Mouse (Mus musculus): Measurements from ENCODE around the gene AU040320. TPM values are rescaled to one million over a fixed set of nuclear protein-coding genes. Genes with fewer than 3 reads are reported as not detected.
A peak's percentile ranks its signal among the peaks of the same experiment; 100 is the strongest.

The AU040320 gene
- polyA plus RNA-seq (2016; fragmentation: Nextera tagmentation; extraction: Ambion mirVana): 35.3 and 38.6 TPM in 2 replicates

GRCm38 (mm10) chr4:126753268-126754230 is at the start of gene AU040320, which contains the start of gene Ncdn:
TSS of gene AU040320 (plus strand) at chr4:126753544.
TSS of gene Ncdn (minus strand) at chr4:126753438.
- Histone ChIP-seq H3K27ac (peak within 1 kb of the TSS; percentile 98), H3K36me3 (peaks cover 36% of the 10 kb centered on the region), H3K4me2 (replicated peaks) (peak within 1 kb of the TSS; percentile 91), H3K9ac (peak within 1 kb of the TSS; percentile 78), H3K9me3 (replicated peaks) (no peaks in the 10 kb centered on the region), H3K4me1 (peaks cover 50% of the 10 kb centered on the region), H3K4me3 (peak within 1 kb of the TSS; percentile 66), H3K27me3 (no peaks in the 10 kb centered on the region)
- peak; percentile 98 for ATAC-seq (ENCODE audit: low FRiP score)
- under 1% methylated on average over 69 of the region's 71 CpGs for WGBS

GRCm38 (mm10) chr4:126706630-126707438 is 46.5 kb upstream of the AU040320 start:
- peak overlapping the region; percentile 75 for H3K27ac ChIP-seq
- H3K9ac ChIP-seq: no peak overlapping the region
- H3K36me3 ChIP-seq: peaks cover 64% of the 10 kb centered on the region
- H3K4me3 ChIP-seq: no peak overlapping the region
- H3K27me3 ChIP-seq: no peaks in the 10 kb centered on the region; the same call in 1 of the 2 replicates
- H3K9me3 ChIP-seq (replicated peaks): no peaks in the 10 kb centered on the region
- H3K4me2 ChIP-seq (replicated peaks): no peak overlapping the region
- H3K4me1 ChIP-seq: peaks cover 25% of the 10 kb centered on the region
- ATAC-seq (ENCODE audit: low FRiP score): peak; percentile 92
- WGBS: 37% methylated on average over 12 of the region's 12 CpGs

GRCm38 (mm10) chr4:126707439-126707826 is 45.9 kb upstream of the AU040320 start:
- ATAC-seq (ENCODE audit: low FRiP score): no peak
- H3K36me3 ChIP-seq: peaks cover 59% of the 10 kb centered on the region
- no peak overlapping the region for H3K4me2 ChIP-seq (replicated peaks)
- no peaks in the 10 kb centered on the region for H3K9me3 ChIP-seq (replicated peaks)
- WGBS: 37% methylated on average over 5 of the region's 5 CpGs
- H3K4me1 ChIP-seq: peaks cover 25% of the 10 kb centered on the region
- no peak overlapping the region for H3K9ac ChIP-seq
- no peaks in the 10 kb centered on the region; the same call in 1 of the 2 replicates for H3K27me3 ChIP-seq
- H3K4me3 ChIP-seq: no peak overlapping the region
- 0 out of 2 replicates have a peak overlapping the region, but pooled peaks have one; percentile 75 for H3K27ac ChIP-seq

- H3K27me3 ChIP-seq: peaks cover 87% of the 10 kb centered on the region
- H3K27ac ChIP-seq: no peak overlapping the region
- 3% methylated on average over 18 of the region's 18 CpGs for WGBS
- H3K36me3 ChIP-seq: no peaks in the 10 kb centered on the region
- peak overlapping the region; percentile 17; the same call in 1 of the 2 replicates for H3K4me3 ChIP-seq
- no peaks in the 10 kb centered on the region for H3K9me3 ChIP-seq (replicated peaks)
- peak overlapping the region; percentile 30 for H3K4me2 ChIP-seq (replicated peaks)
- ATAC-seq (ENCODE audit: low FRiP score): no peak
- peaks cover 24% of the 10 kb centered on the region for H3K4me1 ChIP-seq
- no peak overlapping the region for H3K9ac ChIP-seq
Observed at GRCm38 (mm10) chr4:126732111-126732510, 21.2 kb upstream of the AU040320 start.

GRCm38 (mm10) chr4:126732531-126733380 is 20.6 kb upstream of the AU040320 start:
- Histone ChIP-seq H3K4me3 (peak overlapping the region; percentile 17; the same call in 1 of the 2 replicates), H3K4me2 (replicated peaks) (peak overlapping the region; percentile 30), H3K36me3 (no peaks in the 10 kb centered on the region), H3K9me3 (replicated peaks) (no peaks in the 10 kb centered on the region), H3K9ac (no peak overlapping the region), H3K4me1 (peaks cover 24% of the 10 kb centered on the region), H3K27me3 (peaks cover 93% of the 10 kb centered on the region), H3K27ac (no peak overlapping the region)
- ATAC-seq (ENCODE audit: low FRiP score): no peak
- WGBS: 4% methylated on average over 26 of the region's 26 CpGs

GRCm38 (mm10) chr4:126734001-126734603 is 19.2 kb upstream of the AU040320 start:
- Histone ChIP-seq H3K9me3 (replicated peaks) (no peaks in the 10 kb centered on the region), H3K9ac (no peak overlapping the region), H3K36me3 (no peaks in the 10 kb centered on the region), H3K4me3 (0 out of 2 replicates have a peak overlapping the region, but pooled peaks have one; percentile 29), H3K4me1 (peaks cover 24% of the 10 kb centered on the region), H3K4me2 (replicated peaks) (no peak overlapping the region), H3K27ac (no peak overlapping the region), H3K27me3 (peaks cover 100% of the 10 kb centered on the region)
- no peak for ATAC-seq (ENCODE audit: low FRiP score)
- whole genome bisulfite sequencing: 2% methylated on average over 16 of the region's 16 CpGs

- Histone ChIP-seq H3K4me1 (peaks cover 24% of the 10 kb centered on the region), H3K9ac (no peak overlapping the region), H3K27me3 (peaks cover 100% of the 10 kb centered on the region), H3K4me2 (replicated peaks) (peak overlapping the region; percentile 39), H3K9me3 (replicated peaks) (no peaks in the 10 kb centered on the region), H3K4me3 (peak overlapping the region; percentile 29), H3K27ac (no peak overlapping the region), H3K36me3 (no peaks in the 10 kb centered on the region)
- 3% methylated on average over 48 of the region's 51 CpGs for WGBS
- ATAC-seq (ENCODE audit: low FRiP score): no peak
Observed at GRCm38 (mm10) chr4:126734700-126735381, 18.5 kb upstream of the AU040320 start.

GRCm38 (mm10) chr4:126735382-126736000 is 17.9 kb upstream of the AU040320 start:
- Histone ChIP-seq H3K4me3 (peak overlapping the region; percentile 29), H3K27ac (no peak overlapping the region), H3K9ac (no peak overlapping the region; the same call in 1 of the 2 replicates), H3K4me1 (peaks cover 24% of the 10 kb centered on the region), H3K9me3 (replicated peaks) (no peaks in the 10 kb centered on the region), H3K27me3 (peaks cover 96% of the 10 kb centered on the region), H3K4me2 (replicated peaks) (peak overlapping the region; percentile 39), H3K36me3 (no peaks in the 10 kb centered on the region)
- no peak for ATAC-seq (ENCODE audit: low FRiP score)
- 2% methylated on average over 55 of the region's 62 CpGs for WGBS

GRCm38 (mm10) chr4:126736001-126736414 is 17.3 kb upstream of the AU040320 start, which contains the start of gene Tfap2e:
TSS of gene Tfap2e (minus strand) at chr4:126736240.
- Histone ChIP-seq H3K4me2 (replicated peaks) (peak within 1 kb of the TSS; percentile 39), H3K4me1 (peaks cover 24% of the 10 kb centered on the region), H3K9ac (no peak within 1 kb of the TSS; the same call in 1 of the 2 replicates), H3K36me3 (no peaks in the 10 kb centered on the region), H3K27me3 (peaks cover 93% of the 10 kb centered on the region), H3K4me3 (peak within 1 kb of the TSS; percentile 29), H3K27ac (no peak within 1 kb of the TSS), H3K9me3 (replicated peaks) (no peaks in the 10 kb centered on the region)
- peak; percentile 64; the same call in 1 of the 2 replicates for ATAC-seq (ENCODE audit: low FRiP score)
- under 1% methylated on average over 32 of the region's 32 CpGs for WGBS

GRCm38 (mm10) chr4:126739966-126740676 is 13.2 kb upstream of the AU040320 start:
- no peak overlapping the region for H3K4me3 ChIP-seq
- peaks cover 21% of the 10 kb centered on the region for H3K4me1 ChIP-seq
- peaks cover 82% of the 10 kb centered on the region for H3K27me3 ChIP-seq
- no peaks in the 10 kb centered on the region for H3K9me3 ChIP-seq (replicated peaks)
- WGBS: 12% methylated on average over 10 of the region's 10 CpGs
- peaks cover 12% of the 10 kb centered on the region for H3K36me3 ChIP-seq
- no peak overlapping the region for H3K4me2 ChIP-seq (replicated peaks)
- no peak for ATAC-seq (ENCODE audit: low FRiP score)
- no peak overlapping the region for H3K27ac ChIP-seq
- H3K9ac ChIP-seq: no peak overlapping the region
